Mouse (Mus musculus) forebrain, postnatal 0 days (tissue): ENCODE data around the gene Ankrd26. TPM values are rescaled to one million over a fixed set of nuclear protein-coding genes. Genes with fewer than 3 reads are reported as not detected.
"Not testable (repeated sequence)": the region's sequence is repeated elsewhere in the genome, so short reads cannot be mapped to it uniquely, and the experiment has no call there.

ENCODE experiments used
- ATAC-seq: fragments of 200-750 bp; cut with Nextera tagmentation; 2 replicates; pipeline ENCODE4 v1.8.0; 2017; ENCODE audit warnings: mild to moderate bottlenecking, moderate library complexity
- DNase-seq: peaks from one replicate; pipeline ENCODE4 v3.0.0-alpha.2; 2015
- H3K27ac ChIP-seq: fragments of 300-500 bp; sonication (generic); 2 replicates; pipeline ENCODE4 v1.5.1; 2014; ENCODE audit warnings: low read depth, mild to moderate bottlenecking, antibody characterized with exemption, low read length, moderate library complexity, mixed read lengths
- H3K27me3 ChIP-seq: fragments of 300-500 bp; sonication (generic); 2 replicates; pipeline ENCODE4 v1.6.1; 2014; ENCODE audit warnings: mild to moderate bottlenecking, low read length, mixed read lengths; ENCODE audit not compliant: insufficient read depth
- H3K36me3 ChIP-seq: fragments of 300-500 bp; sonication (generic); 2 replicates; pipeline ENCODE4 v1.6.1; 2014; ENCODE audit warnings: mild to moderate bottlenecking, moderate library complexity; ENCODE audit not compliant: insufficient read depth
- H3K4me1 ChIP-seq: fragments of 300-500 bp; sonication (generic); 2 replicates; pipeline ENCODE4 v1.6.1; 2014; ENCODE audit warnings: antibody characterized with exemption; ENCODE audit not compliant: insufficient read depth
- H3K4me2 ChIP-seq: fragments of 300-500 bp; sonication (generic); 2 replicates; pipeline ENCODE4 v1.6.1; 2014; ENCODE audit warnings: low read depth, mild to moderate bottlenecking, moderate library complexity
- H3K4me3 ChIP-seq: fragments of 300-500 bp; sonication (generic); 2 replicates; pipeline ENCODE4 v1.5.1; 2014; ENCODE audit warnings: low read depth, low read length, mixed read lengths
- H3K9ac ChIP-seq: fragments of 300-500 bp; sonication (generic); 2 replicates; pipeline ENCODE4 v1.6.1; 2014; ENCODE audit warnings: mild to moderate bottlenecking
- H3K9me3 ChIP-seq: fragments of 300-500 bp; sonication (generic); 2 replicates; pipeline ENCODE4 v1.6.1; 2016; ENCODE audit warnings: low read length
- CTCF ChIP-seq: sonication (generic); IDR thresholded peaks from 2 replicates; pipeline ENCODE4 v1.5.1; 2016; ENCODE audit warnings: antibody characterized with exemption, control low read depth, low read depth
- WGBS: fragments of 180-500 bp; shearing (Covaris S2); extraction: QIAGEN DNeasy Blood & Tissue Kit; methylation state at CpG from one replicate; pipeline ENCODE4 v1.1.7; 2014; 5-methylcytosine and 5-hydroxymethylcytosine counted together
- polyA plus RNA-seq: library from polyadenylated mRNA; unstranded; fragments of >200 nt; fragmentation: Nextera tagmentation; extraction: Ambion mirVana; gene quantifications from 2 replicates; pipeline ENCODE4 v1.2.1, GENCODE M21; 2015
- total RNA-seq: library from RNA; depleted of rRNA; stranded (reverse); fragments of >200 nt; gene quantifications from 2 replicates; pipeline ENCODE4 v1.2.3, GENCODE M21; 2014

The Ankrd26 gene
- total and polyA plus RNA-seq, 2 experiments from 2014 or later, result 10.9 to 12.4 TPM

GRCm38 (mm10) chr6:118538627-118539026 lies 23.4 kb downstream of the Ankrd26 start:
- ATAC-seq (no peak), DNase-seq (no peak)
- Histone ChIP-seq H3K9ac (no peak overlapping the region), H3K9me3 (no peaks in the 10 kb centered on the region), H3K27me3 (no peaks in the 10 kb centered on the region), H3K27ac (no peak overlapping the region), H3K4me1 (no peaks in the 10 kb centered on the region), H3K36me3 (peaks cover 43% of the 10 kb centered on the region), H3K4me3 (no peak overlapping the region), H3K4me2 (no peak overlapping the region)
- 95% methylated on average over 4 of the region's 4 CpGs for WGBS
- TF ChIP-seq CTCF, result no peak

- not testable (repeated sequence) for H3K27ac ChIP-seq, ATAC-seq, H3K4me1 ChIP-seq, H3K9me3 ChIP-seq, H3K4me2 ChIP-seq, H3K4me3 ChIP-seq, H3K27me3 ChIP-seq, DNase-seq, H3K9ac ChIP-seq
- peaks cover 41% of the 10 kb centered on the region for H3K36me3 ChIP-seq
These were observed 24.8 kb downstream of the Ankrd26 start for GRCm38 (mm10) chr6:118537201-118537600.

- Histone ChIP-seq H3K9ac (no peak overlapping the region), H3K4me2 (no peak overlapping the region), H3K4me1 (no peaks in the 10 kb centered on the region), H3K9me3 (no peaks in the 10 kb centered on the region), H3K4me3 (no peak overlapping the region), H3K27me3 (no peaks in the 10 kb centered on the region), H3K36me3 (peaks cover 53% of the 10 kb centered on the region), H3K27ac (no peak overlapping the region)
- 93% methylated on average over 10 of the region's 10 CpGs for WGBS
- no peak for TF ChIP-seq CTCF
- DNase-seq (no peak), ATAC-seq (no peak)
These were observed 26.7 kb downstream of the Ankrd26 start for GRCm38 (mm10) chr6:118535321-118535720.

GRCm38 (mm10) chr6:118533381-118533780 lies 28.6 kb downstream of the Ankrd26 start:
- Histone ChIP-seq H3K9ac (no peak overlapping the region), H3K9me3 (no peaks in the 10 kb centered on the region), H3K27me3 (no peaks in the 10 kb centered on the region), H3K27ac (no peak overlapping the region), H3K36me3 (peaks cover 52% of the 10 kb centered on the region), H3K4me1 (no peaks in the 10 kb centered on the region), H3K4me3 (no peak overlapping the region), H3K4me2 (no peak overlapping the region)
- DNase-seq (no peak), ATAC-seq (no peak)
- TF ChIP-seq CTCF, result no peak
- WGBS, result 90% methylated on average over 9 of the region's 9 CpGs

GRCm38 (mm10) chr6:118520668-118521067 lies 41.4 kb downstream of the Ankrd26 start:
- ATAC-seq (peak; percentile 59), DNase-seq (peak; percentile 2)
- Histone ChIP-seq H3K9ac (no peak overlapping the region), H3K4me3 (no peak overlapping the region), H3K4me1 (no peaks in the 10 kb centered on the region), H3K27me3 (no peaks in the 10 kb centered on the region), H3K9me3 (no peaks in the 10 kb centered on the region), H3K36me3 (peaks cover 66% of the 10 kb centered on the region), H3K27ac (no peak overlapping the region), H3K4me2 (no peak overlapping the region)
- no peak for TF ChIP-seq CTCF
- WGBS, result 89% methylated on average over 7 of the region's 7 CpGs

- peaks cover 65% of the 10 kb centered on the region for H3K36me3 ChIP-seq
- DNase-seq (no peak), ATAC-seq (no peak)
- H3K9ac ChIP-seq, result no peak overlapping the region
- no peak overlapping the region for H3K4me2 ChIP-seq
- WGBS, result 91% methylated on average over 12 of the region's 12 CpGs
- no peak overlapping the region for H3K27ac ChIP-seq
- no peak overlapping the region for H3K4me3 ChIP-seq
- no peaks in the 10 kb centered on the region for H3K27me3 ChIP-seq
- TF ChIP-seq CTCF, result no peak
- no peaks in the 10 kb centered on the region for H3K9me3 ChIP-seq
- H3K4me1 ChIP-seq, result no peaks in the 10 kb centered on the region
These were observed 48.6 kb downstream of the Ankrd26 start for GRCm38 (mm10) chr6:118513335-118514012.

- no peak for TF ChIP-seq CTCF
- Histone ChIP-seq H3K36me3 (peaks cover 12% of the 10 kb centered on the region), H3K9me3 (no peaks in the 10 kb centered on the region), H3K9ac (no peak overlapping the region), H3K4me2 (no peak overlapping the region), H3K4me1 (no peaks in the 10 kb centered on the region), H3K27me3 (no peaks in the 10 kb centered on the region), H3K4me3 (no peak overlapping the region), H3K27ac (no peak overlapping the region)
- DNase-seq (no peak), ATAC-seq (no peak)
- 90% methylated on average over 7 of the region's 7 CpGs for WGBS
These were observed 63.0 kb downstream of the Ankrd26 start for GRCm38 (mm10) chr6:118499010-118499409.
